Mouse (Mus musculus) kidney, postnatal 25 days (tissue): Measurements from ENCODE around the gene Tbc1d9b.

Source experiments
- DNase-seq, 2 experiments: peaks; one replicate each; pipeline ENCODE4 v3.0.0; 2021; ENCODE audit warnings: mixed read lengths in 2 of 2

Gene Tbc1d9b

DNA sequence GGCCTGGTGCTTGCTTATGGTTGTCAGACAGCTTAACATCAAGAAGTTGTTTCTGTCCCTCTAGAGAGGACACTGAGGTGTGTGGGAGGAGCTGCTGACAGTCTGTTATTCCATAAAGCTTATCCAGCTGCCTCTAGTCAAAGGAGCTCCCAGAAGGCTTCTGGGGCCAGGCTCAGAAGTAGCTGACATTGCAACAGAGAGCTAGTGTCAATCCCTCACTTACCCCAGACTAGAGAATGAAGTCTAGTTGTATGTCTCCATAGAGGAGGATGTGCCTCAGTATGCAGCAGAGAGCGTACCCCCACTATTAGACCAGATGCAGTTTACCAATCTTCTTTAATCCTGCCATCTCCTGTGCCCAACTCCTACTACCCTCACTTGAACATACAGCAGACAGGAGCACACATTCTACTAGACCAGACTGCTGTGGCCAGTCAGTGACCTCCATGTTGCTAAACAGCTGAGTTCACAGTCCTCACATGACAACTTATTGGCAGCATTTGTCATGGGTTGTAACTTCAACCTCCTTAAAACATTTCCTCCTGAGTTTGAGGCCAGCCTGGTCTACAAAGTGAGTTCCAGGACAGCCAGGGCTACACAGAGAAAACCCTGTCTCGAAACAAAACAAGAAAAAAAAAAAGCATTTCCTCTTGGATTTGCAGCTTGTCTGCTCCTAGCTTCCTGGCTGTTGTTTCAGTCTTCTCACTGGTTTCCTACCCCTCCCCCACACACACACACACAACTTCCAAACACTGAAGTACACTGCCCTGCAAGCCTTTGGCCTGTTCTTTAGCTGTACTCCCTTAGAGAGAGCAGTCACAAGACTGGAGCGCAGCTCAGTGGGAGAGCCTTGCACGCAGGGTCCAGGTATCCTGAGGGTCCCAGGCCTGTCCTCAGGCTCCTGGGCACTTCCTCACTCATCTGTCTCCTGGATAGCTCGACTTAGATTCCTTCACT lies 47.6 kb downstream of the Tbc1d9b start:
- DNase-seq: no peak

- DNase-seq: no peak
Measured at GRCm38 (mm10) chr11:50180478-50181231, 49.5 kb downstream of the Tbc1d9b start.

- DNase-seq: no peak
Measured at GRCm38 (mm10) chr11:50182702-50183101, 51.5 kb downstream of the Tbc1d9b start.

DNA sequence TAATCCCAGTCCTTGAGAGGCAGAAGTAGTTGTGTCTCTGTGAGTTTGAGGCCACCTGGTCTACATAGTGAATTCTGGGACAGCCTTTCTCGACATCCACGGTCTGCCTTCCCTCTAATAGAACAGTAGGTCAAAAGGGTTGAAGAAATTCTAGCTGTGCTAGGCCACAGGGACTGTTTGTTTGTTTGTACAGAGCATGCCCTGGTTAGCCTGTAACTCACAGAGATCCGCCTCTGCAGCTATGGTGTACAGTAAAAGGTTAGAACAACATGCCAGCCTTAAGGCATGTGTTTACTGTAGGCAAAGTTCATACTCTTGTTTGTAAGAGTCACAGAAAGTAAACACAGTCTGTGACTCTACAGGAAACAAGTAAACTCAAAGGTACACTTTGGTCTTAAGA lies 53.6 kb downstream of the Tbc1d9b start:
- DNase-seq: no peak

DNA sequence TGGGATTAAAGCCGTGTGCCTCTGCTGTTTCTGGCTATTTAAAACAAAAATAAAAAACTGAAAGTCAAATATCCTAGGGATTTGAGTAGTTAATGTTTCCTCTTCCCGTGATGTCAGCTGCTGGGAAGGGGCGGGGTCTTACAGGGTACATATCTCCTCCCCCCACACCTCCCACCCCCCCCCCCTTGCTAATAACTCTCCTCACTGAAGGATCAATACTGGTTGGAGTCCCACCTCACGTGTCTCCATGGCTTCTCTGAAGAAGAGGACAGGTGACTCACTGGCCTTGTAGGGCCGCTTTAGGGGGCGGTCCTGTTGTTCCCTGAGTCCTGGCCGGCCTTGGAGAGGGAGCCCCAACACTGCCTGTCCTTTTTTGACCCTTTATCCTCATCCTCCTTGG lies 57.5 kb downstream of the Tbc1d9b start:
- peak; percentile 48 to 64 for DNase-seq

DNA sequence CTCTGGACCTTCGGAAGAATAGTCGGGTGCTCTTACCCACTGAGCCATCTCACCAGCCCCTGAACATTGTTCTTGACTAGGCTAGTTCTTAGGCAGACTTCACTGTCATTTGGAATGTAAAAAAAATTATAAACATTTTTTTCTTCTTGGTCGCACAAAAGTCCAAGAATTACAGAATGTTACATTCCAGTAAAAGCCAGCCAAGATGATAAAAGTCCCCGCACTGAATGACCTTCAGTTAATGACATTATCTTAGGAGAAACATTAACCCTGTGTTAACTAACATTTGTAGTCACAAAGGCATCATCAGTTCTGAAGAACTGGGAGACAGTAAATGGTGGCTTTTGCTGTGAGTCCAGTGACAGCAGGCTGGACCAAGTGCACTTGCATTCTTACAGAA lies 59.2 kb downstream of the Tbc1d9b start:
- DNase-seq: peak in 1 of 2 experiments; percentile 31

- DNase-seq: no peak
Measured at GRCm38 (mm10) chr11:50192278-50192677, 61.1 kb downstream of the Tbc1d9b start.

DNA sequence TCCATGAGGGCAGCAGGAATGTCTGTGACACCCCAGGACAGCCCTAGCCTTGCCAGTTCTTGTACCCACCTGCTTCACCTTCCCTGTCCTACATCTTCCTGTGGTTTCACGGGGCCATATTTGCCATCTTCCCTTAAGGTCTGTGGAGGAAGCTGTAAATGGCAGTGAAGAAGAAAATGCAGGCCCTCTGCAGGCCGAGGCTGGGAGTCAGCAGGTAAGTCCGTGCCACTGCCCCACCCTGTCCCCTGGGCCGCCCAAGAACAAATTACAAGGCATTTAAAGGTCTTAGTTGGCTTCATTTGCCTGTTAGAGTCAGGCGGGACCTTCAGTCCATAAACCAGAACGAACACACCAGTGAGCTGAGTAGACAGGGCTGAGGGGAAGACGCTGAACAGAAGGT lies 62.9 kb downstream of the Tbc1d9b start:
- no peak for DNase-seq

DNA sequence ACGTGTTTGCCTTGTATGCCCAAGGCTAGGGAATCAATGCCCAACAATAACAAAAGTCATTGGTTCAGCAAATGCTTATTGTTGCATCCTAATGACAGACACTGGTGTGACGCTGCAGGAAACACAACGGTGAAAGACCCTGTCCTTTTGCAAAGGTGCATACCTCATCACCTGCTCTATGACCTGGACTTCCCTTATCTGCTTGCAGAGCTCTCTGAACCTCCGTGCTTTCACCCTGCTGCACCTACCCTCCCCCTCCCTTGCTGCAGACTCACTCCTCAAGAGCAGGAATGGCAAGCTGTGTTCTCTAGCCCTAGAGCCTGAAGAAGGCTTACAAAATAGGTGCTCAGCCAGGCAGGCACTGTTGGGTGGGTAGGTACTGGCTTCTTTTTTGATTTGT lies 63.6 kb downstream of the Tbc1d9b start:
- DNase-seq: no peak

DNA sequence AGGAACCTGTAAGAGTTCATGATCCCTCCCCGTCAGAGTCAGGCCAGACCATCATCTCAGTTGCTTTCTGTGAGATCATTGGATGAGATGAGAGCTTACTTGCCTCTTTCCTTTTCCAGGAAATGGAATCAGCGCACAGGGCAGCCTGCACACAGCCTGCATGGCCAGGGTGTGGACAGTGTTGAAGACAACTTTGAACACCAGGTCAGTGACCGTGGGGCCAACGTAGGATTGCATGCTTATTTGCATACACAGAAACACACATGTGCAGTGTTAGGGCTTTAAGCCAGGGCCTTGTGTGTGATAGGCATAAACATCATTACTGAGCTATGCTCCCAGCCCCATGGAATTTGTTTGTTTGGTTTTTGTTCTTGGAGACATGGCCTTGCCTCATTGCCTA lies 66.3 kb downstream of the Tbc1d9b start:
- no peak for DNase-seq

DNA sequence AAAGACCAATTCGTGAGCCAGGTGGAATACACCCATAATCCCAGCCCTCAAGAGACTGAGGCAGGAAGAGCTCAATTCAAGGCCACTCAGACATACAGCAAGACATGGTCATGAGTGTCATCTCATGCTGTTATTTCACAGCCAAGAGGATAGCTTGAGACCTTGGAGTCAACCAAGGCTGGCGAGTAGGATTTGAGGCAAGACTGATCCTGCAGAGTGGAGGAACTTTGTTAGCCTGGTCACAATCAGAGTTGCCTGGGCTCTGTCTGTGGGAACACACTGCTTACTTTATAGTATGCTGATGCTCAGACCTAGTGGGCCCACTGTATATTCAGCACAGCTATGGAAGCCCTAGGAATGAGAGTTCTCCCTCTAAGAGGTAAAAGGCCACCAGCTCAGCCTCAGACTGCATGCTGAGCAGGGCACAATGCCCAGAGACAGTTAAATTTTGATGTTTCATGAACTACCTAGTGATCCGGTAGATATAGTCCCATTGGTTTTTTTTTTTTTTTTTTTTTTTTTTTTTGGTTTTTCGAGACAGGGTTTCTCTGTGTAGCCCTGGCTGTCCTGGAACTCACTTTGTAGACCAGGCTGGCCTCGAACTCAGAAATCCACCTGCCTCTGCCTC lies 67.1 kb downstream of the Tbc1d9b start:
- no peak for DNase-seq

- DNase-seq: no peak
Measured at GRCm38 (mm10) chr11:50198916-50199315, 67.7 kb downstream of the Tbc1d9b start.

DNA sequence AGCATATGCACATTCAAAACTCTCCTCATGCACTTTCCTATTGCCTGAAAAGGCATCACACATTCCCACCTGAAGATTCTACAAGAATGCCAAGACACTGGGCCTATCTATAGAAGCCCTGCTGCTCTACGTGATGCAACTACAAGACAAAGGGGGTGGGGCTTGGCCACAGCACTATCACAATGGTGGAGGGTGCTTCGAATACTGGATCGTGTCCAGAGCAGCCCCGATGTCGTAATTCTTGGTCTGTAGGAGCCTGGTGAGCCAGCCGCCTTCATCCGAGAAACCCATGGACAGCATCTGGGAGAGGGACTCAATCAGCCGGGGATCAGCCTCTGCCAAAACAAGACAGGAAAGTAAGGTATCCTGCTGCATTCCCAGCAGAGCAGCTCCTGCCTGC lies 69.4 kb downstream of the Tbc1d9b start:
- no peak for DNase-seq

DNA sequence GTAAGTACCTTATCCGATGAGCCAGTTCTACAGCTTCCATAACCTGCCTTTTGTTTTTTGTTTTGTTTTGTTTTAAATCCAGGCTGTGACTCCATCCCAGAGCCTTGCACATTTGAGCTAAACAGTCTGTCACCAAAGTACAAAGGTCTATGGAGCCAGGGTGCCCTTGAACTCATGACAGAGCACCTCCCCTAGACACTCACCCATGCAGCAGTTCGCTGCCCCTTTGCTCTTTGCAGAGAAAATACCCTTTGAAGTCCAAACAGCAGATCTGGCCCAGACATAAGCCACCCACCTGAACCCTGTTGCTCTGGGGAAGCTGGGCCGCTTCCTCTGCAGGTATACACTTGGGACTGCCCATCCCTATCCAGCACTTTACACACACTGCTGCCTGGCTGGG lies 70.4 kb downstream of the Tbc1d9b start:
- no peak for DNase-seq

- DNase-seq: no peak
Measured at GRCm38 (mm10) chr11:50203302-50203827, 72.2 kb downstream of the Tbc1d9b start.

- DNase-seq: no peak
Measured at GRCm38 (mm10) chr11:50205434-50205833, 74.2 kb downstream of the Tbc1d9b start.

GRCm38 (mm10) chr11:50206037-50206436 lies 74.8 kb downstream of the Tbc1d9b start:
- DNase-seq: no peak

- no peak for DNase-seq
Measured at GRCm38 (mm10) chr11:50207344-50207743, 76.1 kb downstream of the Tbc1d9b start.

GRCm38 (mm10) chr11:50208039-50208438 lies 76.8 kb downstream of the Tbc1d9b start:
- no peak for DNase-seq

GRCm38 (mm10) chr11:50210101-50210504 lies 78.9 kb downstream of the Tbc1d9b start:
- peak; percentile 94 to 98 for DNase-seq

DNA sequence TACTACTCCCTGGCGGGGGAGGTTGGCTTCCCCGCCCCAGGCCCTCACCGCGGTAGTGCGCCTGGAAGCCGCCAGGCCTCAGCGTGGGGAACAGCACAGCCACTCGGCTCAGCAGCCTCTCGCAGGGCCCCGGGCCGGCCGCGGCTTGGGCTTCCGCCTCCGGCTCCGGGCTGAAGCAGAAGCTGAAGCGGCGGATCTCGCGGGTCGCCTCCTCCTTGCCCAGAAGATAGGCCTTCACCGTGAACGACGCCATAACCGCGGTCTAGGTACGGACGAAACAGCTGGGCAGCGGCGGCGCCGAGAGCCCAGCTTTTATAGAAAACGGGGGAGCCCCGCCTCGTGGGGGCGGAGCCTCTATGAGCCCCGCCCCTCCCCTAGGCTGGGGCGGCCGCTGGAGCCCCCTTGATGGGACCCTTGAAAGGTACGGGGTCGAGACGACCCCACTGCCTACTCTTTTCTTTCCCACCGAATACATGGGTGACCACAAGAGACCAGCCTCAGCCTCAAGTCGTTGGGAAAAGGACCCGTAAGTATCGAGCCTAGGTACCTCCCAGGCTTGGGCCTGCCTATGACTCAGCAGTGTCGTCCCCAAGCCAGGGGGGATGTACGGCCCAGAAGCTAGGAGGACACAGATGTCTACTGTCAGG lies 79.4 kb downstream of the Tbc1d9b start, which contains the start of the genes Sqstm1 and Mgat4b:
Sqstm1 (minus strand) TSS at position 323 of the 647 bp plus-strand sequence.
Mgat4b (plus strand) TSS at position 386 of the 647 bp plus-strand sequence.
- peak; percentile 80 to 90 for DNase-seq

DNA sequence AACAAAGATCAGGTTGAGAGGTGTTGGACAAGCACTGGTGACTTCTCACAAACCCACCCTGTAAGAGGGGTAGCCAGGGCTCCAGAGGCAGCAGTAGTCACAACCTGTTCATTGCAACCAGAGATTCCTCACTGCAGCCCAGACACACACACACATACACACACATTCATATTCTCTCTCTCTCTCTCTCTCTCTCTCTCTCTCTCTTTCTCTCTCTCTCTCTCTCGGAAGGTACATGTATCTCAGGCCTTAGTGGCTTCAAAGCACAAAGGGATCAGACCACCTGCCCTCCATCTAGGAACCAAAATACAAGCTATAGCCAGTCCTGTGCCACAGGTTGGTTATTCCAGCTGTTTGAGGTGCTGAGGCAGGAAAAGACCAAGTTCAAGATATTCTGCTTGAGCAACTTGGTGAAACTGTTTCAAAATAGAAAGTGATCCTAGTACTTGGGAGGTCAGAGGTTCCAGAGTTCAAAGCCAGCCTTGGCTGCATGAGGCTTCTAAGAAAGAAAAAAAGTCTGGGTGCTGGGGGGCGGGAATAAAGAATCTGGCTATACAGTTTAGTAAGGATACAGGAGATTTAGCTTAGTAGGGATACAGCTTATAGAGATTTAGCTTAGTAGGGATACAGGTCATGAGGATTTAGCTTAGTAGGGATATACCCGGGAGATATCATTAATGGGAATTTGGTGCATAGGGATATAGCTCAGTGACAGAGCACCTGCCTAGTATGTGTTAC lies 80.3 kb downstream of the Tbc1d9b start:
- no peak for DNase-seq
